In genomic region chr11:57673977-57674687, GRCm38 (mm10) we compare ENCODE assay signal across 8 mouse cellular contexts. TPM values are rescaled to one million over a fixed set of nuclear protein-coding genes. Genes with fewer than 3 reads are reported as not detected.
DNase-seq lines count a peak whose midpoint lies in the region; ATAC-seq and TF ChIP-seq lines count a peak whose summit lies in the region.

No protein-coding gene starts in this region.

- no peak overlapping the region for H3K4me3 ChIP-seq in midbrain, embryonic 14.5 days (replicated peaks; ENCODE audit: low read depth, low read length)
- H3K4me3 ChIP-seq in midbrain, embryonic 15.5 days: no peak overlapping the region
- no peak overlapping the region for H3K4me3 ChIP-seq in forebrain, embryonic 12.5 days (replicated peaks)
- H3K4me3 ChIP-seq in kidney, adult 2 months (ENCODE audit: insufficient read depth, low read depth, low read length): no peak overlapping the region
- H3K4me3 ChIP-seq in macrophage (ENCODE audit: inconsistent target): no peak overlapping the region

- no peaks in the 10 kb centered on the region for H3K79me2 ChIP-seq in macrophage (ENCODE audit: inconsistent target)

- no peaks in the 10 kb centered on the region for H3K36me3 ChIP-seq in midbrain, embryonic 14.5 days (ENCODE audit: control insufficient read depth, insufficient read depth, low read length)
- no peaks in the 10 kb centered on the region for H3K36me3 ChIP-seq in midbrain, embryonic 15.5 days (replicated peaks)
- no peaks in the 10 kb centered on the region for H3K36me3 ChIP-seq in forebrain, embryonic 12.5 days (replicated peaks)
- no peaks in the 10 kb centered on the region for H3K36me3 ChIP-seq in kidney, adult 2 months (ENCODE audit: control insufficient read depth, insufficient read depth, low read length)
- H3K36me3 ChIP-seq in macrophage (ENCODE audit: inconsistent target): no peaks in the 10 kb centered on the region

- TF ChIP-seq POLR2A in kidney, adult 2 months (IDR thresholded peaks at IDR 0.05; ENCODE audit: low read depth, low read length): no peak

- H3K27ac ChIP-seq in midbrain, embryonic 14.5 days (replicated peaks; ENCODE audit: low read depth, low read length): peak overlapping the region; percentile 45; the same call in 1 of the 2 replicates
- H3K27ac ChIP-seq in midbrain, embryonic 15.5 days: no peak overlapping the region; the same call in 1 of the 2 replicates
- H3K27ac ChIP-seq in forebrain, embryonic 12.5 days: peak overlapping the region; percentile 46; the same call in 1 of the 2 replicates
- H3K27ac ChIP-seq in kidney, adult 2 months (ENCODE audit: insufficient read depth, low read depth, low read length): peak overlapping the region; percentile 95
- H3K27ac ChIP-seq in macrophage: peak overlapping the region; percentile 38

- H3K4me1 ChIP-seq in midbrain, embryonic 14.5 days (ENCODE audit: control insufficient read depth, insufficient read depth, low read length): peaks cover 8% of the 10 kb centered on the region; the same call in 1 of the 2 replicates
- H3K4me1 ChIP-seq in midbrain, embryonic 15.5 days: 0 out of 2 replicates have a peak, but pooled peaks cover 11% of the 10 kb centered on the region
- H3K4me1 ChIP-seq in forebrain, embryonic 12.5 days: peaks cover 13% of the 10 kb centered on the region
- peaks cover 14% of the 10 kb centered on the region for H3K4me1 ChIP-seq in kidney, adult 2 months (ENCODE audit: control insufficient read depth, insufficient read depth, low read length)

- ATAC-seq in midbrain, embryonic 14.5 days (ENCODE audit: low FRiP score, low TSS enrichment): no peak
- no peak for ATAC-seq in midbrain, embryonic 15.5 days (replicated peaks)
- ATAC-seq in forebrain, embryonic 12.5 days (ENCODE audit: low FRiP score): no peak
- ATAC-seq in monocyte, adult 5-6 weeks (replicated peaks; ENCODE audit: insufficient number of reproducible peaks, low FRiP score, low TSS enrichment, poor library complexity, severe bottlenecking): no peak

- 89% methylated on average over 12 of the region's 12 CpGs for WGBS in midbrain, embryonic 14.5 days
- 77% methylated on average over 12 of the region's 12 CpGs for WGBS in midbrain, embryonic 15.5 days
- whole genome bisulfite sequencing in forebrain, embryonic 12.5 days: 83% methylated on average over 12 of the region's 12 CpGs
- 44% methylated on average over 12 of the region's 12 CpGs for WGBS in kidney, adult 2 months
- WGBS in macrophage (ENCODE audit: missing documents): 43% methylated on average over 12 of the region's 12 CpGs

- no peak for TF ChIP-seq CTCF in kidney, adult 2 months (conservative IDR thresholded peaks at IDR 0.05; ENCODE audit: insufficient read depth, insufficient read length, low read depth, low read length)

- DNase-seq in midbrain, embryonic 14.5 days: no peak
- DNase-seq in kidney, adult 2 months: peak; percentile 73
- no peak for DNase-seq in layer of hippocampus, postnatal 36 days
- no peak for DNase-seq in lung, postnatal 10 days

- H3K9me3 ChIP-seq in midbrain, embryonic 14.5 days (ENCODE audit: control insufficient read depth, low read length): no peaks in the 10 kb centered on the region
- H3K9me3 ChIP-seq in midbrain, embryonic 15.5 days: no peaks in the 10 kb centered on the region
- no peaks in the 10 kb centered on the region for H3K9me3 ChIP-seq in forebrain, embryonic 12.5 days

- no peaks in the 10 kb centered on the region for H3K27me3 ChIP-seq in midbrain, embryonic 14.5 days (ENCODE audit: control insufficient read depth, insufficient read depth, low read length)
- no peaks in the 10 kb centered on the region; the same call in 1 of the 2 replicates for H3K27me3 ChIP-seq in midbrain, embryonic 15.5 days (replicated peaks)
- no peaks in the 10 kb centered on the region for H3K27me3 ChIP-seq in forebrain, embryonic 12.5 days
- H3K27me3 ChIP-seq in kidney, adult 2 months (replicated peaks; ENCODE audit: control insufficient read depth, insufficient read depth, low read length): no peaks in the 10 kb centered on the region

- no peak overlapping the region for H3K9ac ChIP-seq in midbrain, embryonic 14.5 days (replicated peaks; ENCODE audit: low read length)
- no peak overlapping the region for H3K9ac ChIP-seq in midbrain, embryonic 15.5 days
- H3K9ac ChIP-seq in forebrain, embryonic 12.5 days: no peak overlapping the region

- no peak overlapping the region for H3K4me2 ChIP-seq in midbrain, embryonic 14.5 days (ENCODE audit: low read length)
- no peak overlapping the region for H3K4me2 ChIP-seq in midbrain, embryonic 15.5 days
- no peak overlapping the region for H3K4me2 ChIP-seq in forebrain, embryonic 12.5 days

RNA-seq across cellular contexts. Expression of gene Galnt10, which starts 28.9 kb away (rescaled TPM):
- 10.1 and 11.6 TPM in 2 replicates for polyA plus RNA-seq in midbrain, embryonic 14.5 days (2014; fragmentation: Nextera tagmentation; extraction: Ambion mirVana)
- polyA plus RNA-seq in midbrain, embryonic 15.5 days (2015; fragmentation: Nextera tagmentation; extraction: Ambion mirVana): 16.4 and 16.5 TPM in 2 replicates
- polyA plus RNA-seq in forebrain, embryonic 12.5 days (2016; fragmentation: Nextera tagmentation; extraction: Ambion mirVana): 16.8 and 18.7 TPM in 2 replicates
- polyA plus RNA-seq in kidney, adult 2 months (2012; rRNA removed): 10.5 and 11.1 TPM in 2 replicates
- 10 to 100 TPM in 11 of 26 experiments, 1 to 10 TPM in 15; 6.0 to 18.8 (median 8.5) TPM for total RNA-seq in macrophage (2018; cell fraction: chromatin; rRNA removed)
- 10 to 100 TPM; 10.4 to 27.7 (median 16.9) TPM for total RNA-seq in macrophage (2018; cell fraction: cytosol; rRNA removed)
- total RNA-seq in macrophage (2018; cell fraction: nucleus; rRNA removed): 10 to 100 TPM in 25 of 26 experiments, 1 to 10 TPM in 1; 9.1 to 27.4 (median 15.6) TPM
- polyA plus RNA-seq in macrophage (2018): 13.8 to 27.1 TPM (median 16.3 TPM) in 3 replicates
- 1 to 10 TPM; 6.9 to 7.3 TPM for total RNA-seq in layer of hippocampus, postnatal 36 days (2021)
- 18.6 to 31.9 TPM (median 21.5 TPM) in 3 replicates for total RNA-seq in monocyte, adult 5-6 weeks (2017)
